Mouse (Mus musculus) E14TG2a.4 (cell line): ENCODE data around the gene Dcp1b.

Experiments
- H3K27me3 ChIP-seq: 2 replicates; pipeline ENCODE4 v1.6.1; 2014; ENCODE audit warnings: low read length, control low read depth; ENCODE audit not compliant: insufficient read depth
- H3K36me3 ChIP-seq: 2 replicates; pipeline ENCODE4 v1.6.1; 2014; ENCODE audit warnings: low read length, control low read depth; ENCODE audit not compliant: insufficient read depth
- H3K4me1 ChIP-seq: replicated peaks from 2 replicates; pipeline ENCODE4 v1.6.1; 2014; ENCODE audit warnings: low read depth, low read length, control low read depth
- H3K4me3 ChIP-seq: replicated peaks from 2 replicates; pipeline ENCODE4 v1.5.1; 2014; ENCODE audit warnings: mild to moderate bottlenecking, low read length
- H3K9me3 ChIP-seq: 2 replicates; pipeline ENCODE4 v1.6.1; 2014; ENCODE audit warnings: low read length, control low read depth
- CTCF ChIP-seq: conservative IDR thresholded peaks from 2 replicates; pipeline ENCODE4 v1.5.1; 2014; ENCODE audit warnings: low read length
- NANOG ChIP-seq: IDR thresholded peaks from 2 replicates; pipeline ENCODE4 v1.6.1; 2014; ENCODE audit warnings: borderline replicate concordance, low read length, mixed read lengths
- POU5F1 ChIP-seq: IDR thresholded peaks from 2 replicates; pipeline ENCODE4 v1.6.1; 2014; ENCODE audit warnings: low read length, borderline replicate concordance

Gene Dcp1b

GRCm38 (mm10) chr6:119186658-119187057 lies 11.6 kb downstream of the Dcp1b start:
- TF ChIP-seq NANOG = no peak
- peak; percentile 18; the same call in 1 of the 2 replicates for TF ChIP-seq CTCF
- TF ChIP-seq POU5F1 = no peak
- H3K4me3 ChIP-seq = no peak overlapping the region
- no peaks in the 10 kb centered on the region for H3K27me3 ChIP-seq
- H3K4me1 ChIP-seq = no peaks in the 10 kb centered on the region
- H3K36me3 ChIP-seq = peaks cover 17% of the 10 kb centered on the region
- H3K9me3 ChIP-seq = no peaks in the 10 kb centered on the region

GRCm38 (mm10) chr6:119187631-119188030 lies 12.6 kb downstream of the Dcp1b start:
- Histone ChIP-seq H3K4me1 (no peaks in the 10 kb centered on the region), H3K27me3 (no peaks in the 10 kb centered on the region), H3K9me3 (peaks cover 3% of the 10 kb centered on the region; the same call in 1 of the 2 replicates), H3K4me3 (no peak overlapping the region), H3K36me3 (peaks cover 23% of the 10 kb centered on the region)
- TF ChIP-seq NANOG = no peak
- no peak for TF ChIP-seq POU5F1
- no peak for TF ChIP-seq CTCF

DNA sequence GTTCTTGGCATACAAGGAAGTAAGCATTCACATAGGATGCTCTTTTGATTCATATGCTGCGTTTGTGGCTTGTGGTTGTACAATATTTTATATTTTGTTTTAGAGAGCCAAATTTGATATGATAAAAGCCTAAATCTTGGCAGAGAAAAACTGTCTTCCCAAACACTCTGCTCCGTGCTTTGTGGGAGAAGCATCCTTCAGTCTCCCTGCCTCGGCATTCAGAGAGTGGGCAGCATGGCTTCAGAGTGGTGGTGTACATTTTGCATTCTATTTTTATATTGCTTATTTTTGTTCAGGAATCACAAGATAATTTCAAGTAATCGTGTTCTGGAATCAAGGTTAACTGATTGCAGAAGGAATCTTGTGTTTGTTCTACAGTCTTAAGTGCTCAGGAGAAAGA lies 16.4 kb downstream of the Dcp1b start:
- no peaks in the 10 kb centered on the region for H3K27me3 ChIP-seq
- TF ChIP-seq NANOG = no peak
- no peak for TF ChIP-seq CTCF
- TF ChIP-seq POU5F1 = no peak
- H3K36me3 ChIP-seq = peaks cover 25% of the 10 kb centered on the region
- peaks cover 7% of the 10 kb centered on the region for H3K4me1 ChIP-seq
- H3K4me3 ChIP-seq = no peak overlapping the region
- H3K9me3 ChIP-seq = peaks cover 13% of the 10 kb centered on the region

GRCm38 (mm10) chr6:119193571-119194154 lies 18.6 kb downstream of the Dcp1b start:
- H3K27me3 ChIP-seq = no peaks in the 10 kb centered on the region
- H3K36me3 ChIP-seq = peaks cover 25% of the 10 kb centered on the region
- H3K9me3 ChIP-seq = peaks cover 24% of the 10 kb centered on the region
- H3K4me3 ChIP-seq = no peak overlapping the region
- H3K4me1 ChIP-seq = peaks cover 12% of the 10 kb centered on the region
- no peak for TF ChIP-seq NANOG
- no peak for TF ChIP-seq CTCF

GRCm38 (mm10) chr6:119194161-119194560 lies 19.1 kb downstream of the Dcp1b start:
- no peaks in the 10 kb centered on the region for H3K27me3 ChIP-seq
- H3K9me3 ChIP-seq = peaks cover 25% of the 10 kb centered on the region
- H3K4me3 ChIP-seq = no peak overlapping the region
- TF ChIP-seq POU5F1 (no peak), NANOG (no peak), CTCF (no peak)
- H3K36me3 ChIP-seq = peaks cover 25% of the 10 kb centered on the region
- H3K4me1 ChIP-seq = peaks cover 14% of the 10 kb centered on the region

DNA sequence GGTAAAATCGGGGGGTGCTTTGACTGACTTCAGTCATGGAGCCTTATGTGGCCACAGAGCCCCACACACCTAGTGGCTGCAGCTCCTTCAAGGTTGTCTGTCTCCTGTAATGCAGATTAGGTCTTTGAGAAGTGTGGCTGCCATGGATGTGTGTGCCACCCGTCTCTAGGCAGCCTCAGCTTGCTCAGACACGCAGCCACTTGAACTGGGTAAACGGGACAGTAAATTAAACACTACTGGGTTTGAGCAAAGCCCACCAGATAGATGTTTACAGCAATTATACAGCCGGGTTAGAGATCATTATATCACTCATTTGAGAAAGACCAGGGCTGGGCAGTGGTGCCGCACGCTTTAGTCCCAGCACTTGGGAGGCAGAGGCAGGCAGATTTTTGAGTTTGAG lies 19.5 kb downstream of the Dcp1b start:
- Histone ChIP-seq H3K4me1 (peaks cover 19% of the 10 kb centered on the region), H3K9me3 (peaks cover 25% of the 10 kb centered on the region)

GRCm38 (mm10) chr6:119196382-119197305 lies 21.6 kb downstream of the Dcp1b start, which contains the start of gene Cacna1c:
Cacna1c (minus strand) TSS chr6:119196418.
- no peak for TF ChIP-seq CTCF
- no peak for TF ChIP-seq NANOG
- TF ChIP-seq POU5F1 = no peak

More for the DNA sequence above, 19.5 kb downstream of the Dcp1b start:
- Histone ChIP-seq H3K27me3 (no peaks in the 10 kb centered on the region), H3K36me3 (peaks cover 23% of the 10 kb centered on the region), H3K4me3 (no peak overlapping the region)
- TF ChIP-seq CTCF (no peak), NANOG (no peak), POU5F1 (no peak)

GRCm38 (mm10) chr6:119198534-119199273 lies 23.7 kb downstream of the Dcp1b start:
- Histone ChIP-seq H3K9me3 (peaks cover 25% of the 10 kb centered on the region), H3K36me3 (peaks cover 18% of the 10 kb centered on the region), H3K27me3 (no peaks in the 10 kb centered on the region), H3K4me1 (peaks cover 35% of the 10 kb centered on the region), H3K4me3 (no peak overlapping the region)
- TF ChIP-seq CTCF = no peak
- no peak for TF ChIP-seq NANOG
- no peak for TF ChIP-seq POU5F1

More at GRCm38 (mm10) chr6:119196382-119197305, 21.6 kb downstream of the Dcp1b start, which contains the start of gene Cacna1c:
- Histone ChIP-seq H3K4me1 (peaks cover 35% of the 10 kb centered on the region), H3K4me3 (no peak within 1 kb of the TSS), H3K9me3 (peaks cover 25% of the 10 kb centered on the region), H3K27me3 (no peaks in the 10 kb centered on the region), H3K36me3 (peaks cover 26% of the 10 kb centered on the region)
